Comparison of ENCODE assay signal across 14 mouse cellular contexts in the genomic region with DNA sequence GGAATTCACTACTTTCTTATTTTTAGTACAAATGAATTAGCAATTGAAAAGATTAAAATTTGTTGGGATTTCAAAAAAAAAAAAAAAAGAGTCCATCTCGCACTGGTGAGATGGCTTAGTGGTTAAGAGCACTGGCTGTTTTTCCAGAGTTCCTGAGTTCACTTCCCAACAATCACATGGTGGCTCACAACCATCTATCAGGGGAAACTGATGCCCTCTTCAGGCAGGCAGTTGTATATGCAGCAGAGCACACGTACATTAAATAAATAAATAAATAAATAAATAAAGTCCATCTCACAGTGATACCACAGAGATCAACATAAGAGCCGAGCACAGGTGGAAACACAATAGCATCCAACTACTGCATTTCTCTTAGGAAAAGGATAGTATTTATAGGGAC.
"Had no signal": no experiment of that assay in that cellular context is flagged by ENCODE, and none has a peak within 500 bp of the region (broad histone marks: within the 10 kb centered on the region; RNA-seq: fewer than 3 reads in every experiment).

No protein-coding gene starts in this region.

- H3K27ac ChIP-seq: left cerebral cortex, adult 2 months; limb, embryonic 10.5 days; liver, embryonic 15.5 days; midbrain, embryonic 10.5 days; neural tube, embryonic 15.5 days; stomach, postnatal 0 days had no signal

- DNase-seq: kidney, postnatal 25 days; lung, adult 2 months; lung, postnatal 36 days; midbrain, embryonic 14.5 days; thymus, postnatal 14 days had no signal

- H3K4me3 ChIP-seq: left cerebral cortex, adult 2 months; limb, embryonic 10.5 days; liver, embryonic 15.5 days; midbrain, embryonic 10.5 days; myocyte; neural tube, embryonic 15.5 days had no signal

- H3K4me2 ChIP-seq: liver, embryonic 11.5 days; liver, embryonic 15.5 days; neural tube, embryonic 15.5 days had no signal

- H3K27me3 ChIP-seq: liver, embryonic 15.5 days; neural tube, embryonic 15.5 days had no signal

- ATAC-seq: lung, postnatal 0 days had no signal

- H3K9me3 ChIP-seq: limb, embryonic 10.5 days; liver, embryonic 15.5 days; midbrain, embryonic 10.5 days; neural tube, embryonic 15.5 days had no signal

- H3K9ac ChIP-seq: liver, embryonic 15.5 days; neural tube, embryonic 15.5 days had no signal

- H3K36me3 ChIP-seq: limb, embryonic 10.5 days; liver, embryonic 15.5 days; midbrain, embryonic 10.5 days; neural tube, embryonic 15.5 days had no signal

- H3K4me1 ChIP-seq: limb, embryonic 10.5 days; liver, embryonic 15.5 days; midbrain, embryonic 10.5 days; neural tube, embryonic 15.5 days had no signal
